Mouse (Mus musculus) myocyte (in vitro differentiated cells): ENCODE measurements around the gene Trim7.

Experiments
- CEBPB ChIP-seq: IDR thresholded peaks from 2 replicates; pipeline ENCODE4 v1.6.1; 2011; ENCODE audit warnings: mild to moderate bottlenecking, moderate library complexity; ENCODE audit not compliant: poor library complexity, insufficient read depth, severe bottlenecking
- E2F4 ChIP-seq: IDR thresholded peaks from one replicate; pipeline ENCODE4 v1.6.1; 2011; ENCODE audit warnings: mild to moderate bottlenecking, control low read depth, moderate library complexity; ENCODE audit not compliant: insufficient read depth
- MAX ChIP-seq: IDR thresholded peaks from one replicate; pipeline ENCODE4 v1.6.1; 2011; ENCODE audit warnings: low read depth, mild to moderate bottlenecking, control low read depth
- MYOD1 ChIP-seq, 3 experiments: IDR thresholded peaks; one replicate each; pipeline ENCODE4 v1.6.1; 2011; ENCODE audit warnings: control low read depth in 2 of 3, low read depth in 2 of 3, mild to moderate bottlenecking in 2 of 3, moderate library complexity in 1 of 3; ENCODE audit not compliant: insufficient read length in 2 of 3, control insufficient read depth in 1 of 3
- MYOG ChIP-seq, 3 experiments: IDR thresholded peaks; one replicate each; pipeline ENCODE4 v1.6.1; 2011; ENCODE audit warnings: control low read depth in 2 of 3, low read depth in 2 of 3, mild to moderate bottlenecking in 2 of 3; ENCODE audit not compliant: insufficient read length in 2 of 3, control insufficient read depth in 1 of 3, insufficient read depth in 1 of 3
- POLR2A ChIP-seq: IDR thresholded peaks from one replicate; pipeline ENCODE4 v1.6.1; 2011; ENCODE audit warnings: low read depth, mild to moderate bottlenecking, control low read depth, moderate library complexity; ENCODE audit not compliant: insufficient read length
- POLR2AphosphoS2 ChIP-seq: IDR thresholded peaks from one replicate; pipeline ENCODE4 v1.6.1; 2011; ENCODE audit warnings: low read depth, control low read depth; ENCODE audit not compliant: insufficient read length
- REST ChIP-seq: IDR thresholded peaks from one replicate; pipeline ENCODE4 v1.6.1; 2011; ENCODE audit warnings: mild to moderate bottlenecking, control low read depth, moderate library complexity; ENCODE audit not compliant: insufficient read depth, insufficient read length
- SRF ChIP-seq: IDR thresholded peaks from one replicate; pipeline ENCODE4 v1.6.1; 2011; ENCODE audit warnings: low read depth; ENCODE audit not compliant: control insufficient read depth, insufficient read length
- TCF12 ChIP-seq: IDR thresholded peaks from one replicate; pipeline ENCODE4 v1.6.1; 2011; ENCODE audit warnings: mild to moderate bottlenecking, control low read depth; ENCODE audit not compliant: poor library complexity, insufficient read depth, severe bottlenecking
- TCF3 ChIP-seq: IDR thresholded peaks from one replicate; pipeline ENCODE4 v1.6.1; 2011; ENCODE audit warnings: low read depth, control low read depth; ENCODE audit not compliant: insufficient read length
- USF1 ChIP-seq: IDR thresholded peaks from one replicate; pipeline ENCODE4 v1.6.1; 2011; ENCODE audit warnings: low read depth, mild to moderate bottlenecking, control low read depth, moderate library complexity

- no peak for TF ChIP-seq POLR2A
- no peak for TF ChIP-seq TCF12
- no peak for TF ChIP-seq E2F4
- no peak for TF ChIP-seq USF1
- no peak for TF ChIP-seq CEBPB
- TF ChIP-seq POLR2AphosphoS2 = no peak
- TF ChIP-seq REST = no peak
- TF ChIP-seq MYOG (IDR thresholded peaks at IDR 0.05; ENCODE audit: control insufficient read depth in 1 of 3, insufficient read depth in 1 of 3, insufficient read length in 2 of 3, low read depth in 2 of 3) = no peak
- no peak for TF ChIP-seq MAX
- TF ChIP-seq SRF = no peak
- TF ChIP-seq TCF3 = no peak
- no peak for TF ChIP-seq MYOD1 (IDR thresholded peaks at IDR 0.05; ENCODE audit: control insufficient read depth in 1 of 3, insufficient read length in 2 of 3, low read depth in 2 of 3)
Measured at GRCm38 (mm10) chr11:48795221-48795620, 30.7 kb upstream of the Trim7 start.
